Mouse (Mus musculus) layer of hippocampus, adult 6 months (tissue): Measurements from ENCODE around the gene Cad. TPM values are rescaled to one million over a fixed set of nuclear protein-coding genes. Genes with fewer than 3 reads are reported as not detected.

Experiments
- long read RNA-seq, 2 experiments: library from polyadenylated mRNA; unstranded; transcript quantifications; one replicate each; pipeline ENCODE4 v2.0.0; 2019 to 2020
- polyA plus RNA-seq: library from polyadenylated mRNA; unstranded; fragments of <200 nt; fragmentation: Nextera tagmentation; gene quantifications from 2 replicates; pipeline ENCODE4 v1.2.3, GENCODE M21; 2021

Cad gene
- 2.9 and 3.1 TPM in 2 replicates for polyA plus RNA-seq
- long read RNA-seq, experiment 1, partial matches to known transcripts = 2 of 3 reads
- long read RNA-seq, experiment 1, other reads (novel, unspliced or antisense) = 1 of 3 reads
- long read RNA-seq, experiment 2, full-length matches to known transcripts = 1 of 22 reads
- long read RNA-seq, experiment 2, partial matches to known transcripts = 14 of 22 reads
- long read RNA-seq, experiment 2, other reads (novel, unspliced or antisense) = 7 of 22 reads

GRCm38 (mm10) chr5:31054261-31055215 lies at the start of gene Cad:
Cad (plus strand) TSS chr5:31054780.

GRCm38 (mm10) chr5:31047848-31048762 lies 6.5 kb upstream of the Cad start, which contains the start of gene Atraid:
Atraid (plus strand) TSS chr5:31048312.

GRCm38 (mm10) chr5:31048763-31049641 lies 5.6 kb upstream of the Cad start, which contains the start of gene Slc5a6:
Slc5a6 (minus strand) TSS chr5:31048924.

GRCm38 (mm10) chr5:31105814-31106335 lies 51.3 kb downstream of the Cad start, which contains the start of gene Dnajc5g:
Dnajc5g (plus strand) TSS chr5:31106285.

GRCm38 (mm10) chr5:31108000-31108490 lies 53.5 kb downstream of the Cad start, which contains the start of gene Slc30a3:
Slc30a3 (minus strand) TSS chr5:31108237.

GRCm38 (mm10) chr5:31116354-31116753 lies 61.8 kb downstream of the Cad start, which contains the start of gene Trim54:
Trim54 (plus strand) TSS chr5:31116712.

Other genes with a start within 250 kb of the Cad start
- gene Mapre3, start 240.1 kb upstream of the Cad start, polyA plus RNA-seq = 128 and 173 TPM in 2 replicates
- gene Tmem214, start 186.8 kb upstream of the Cad start, polyA plus RNA-seq = 20.3 and 26.1 TPM in 2 replicates
- 2.9 and 4.6 TPM in 2 replicates for gene Agbl5, start 166.1 kb upstream of the Cad start, polyA plus RNA-seq
- 134 and 150 TPM in 2 replicates for gene Ost4, start 147.0 kb upstream of the Cad start, polyA plus RNA-seq
- gene Emilin1, start 141.4 kb upstream of the Cad start, polyA plus RNA-seq = 0.55 and 1.1 TPM in 2 replicates
- 38.1 and 40.6 TPM in 2 replicates for gene Khk, start 133.3 kb upstream of the Cad start, polyA plus RNA-seq
- 8.1 and 10.3 TPM in 2 replicates for gene Cgref1, start 109.2 kb upstream of the Cad start, polyA plus RNA-seq
- gene Preb, start 94.4 kb upstream of the Cad start, polyA plus RNA-seq = 50.1 and 55.9 TPM in 2 replicates
- 0.06 TPM in 2 replicates for gene Tcf23, start 86.1 kb upstream of the Cad start, polyA plus RNA-seq
- gene Atraid, start 6.5 kb upstream of the Cad start, polyA plus RNA-seq = 231 and 258 TPM in 2 replicates
- 9.8 and 12.6 TPM in 2 replicates for gene Slc5a6, start 5.9 kb upstream of the Cad start, polyA plus RNA-seq
- gene Dnajc5g, start 51.5 kb downstream of the Cad start, polyA plus RNA-seq = not detected in 2 replicates
- 88.3 and 99.3 TPM in 2 replicates for gene Slc30a3, start 53.5 kb downstream of the Cad start, polyA plus RNA-seq
- gene Trim54, start 61.9 kb downstream of the Cad start, polyA plus RNA-seq = 0.15 and 0.33 TPM in 2 replicates
- gene Ucn, start 84.0 kb downstream of the Cad start, polyA plus RNA-seq = not detected in 2 replicates
- gene Mpv17, start 99.5 kb downstream of the Cad start, polyA plus RNA-seq = 139 and 146 TPM in 2 replicates
- 0.70 and 2.9 TPM in 2 replicates for gene Gm29609, start 125.1 kb downstream of the Cad start, polyA plus RNA-seq
- gene Gtf3c2, start 125.4 kb downstream of the Cad start, polyA plus RNA-seq = 12.4 and 12.7 TPM in 2 replicates
- 112 and 117 TPM in 2 replicates for gene Snx17, start 138.4 kb downstream of the Cad start, polyA plus RNA-seq
- gene Eif2b4, start 138.7 kb downstream of the Cad start, polyA plus RNA-seq = 31.6 and 46.9 TPM in 2 replicates
- gene Zfp513, start 147.5 kb downstream of the Cad start, polyA plus RNA-seq = 1.6 and 1.9 TPM in 2 replicates
- gene Ppm1g, start 165.9 kb downstream of the Cad start, polyA plus RNA-seq = 79.7 and 95.6 TPM in 2 replicates
- gene Nrbp1, start 186.1 kb downstream of the Cad start, polyA plus RNA-seq = 75.4 and 80.3 TPM in 2 replicates
- gene Gm9970, start 186.5 kb downstream of the Cad start, polyA plus RNA-seq = not detected in 2 replicates
- gene Krtcap3, start 196.9 kb downstream of the Cad start, polyA plus RNA-seq = 0.77 and 2.4 TPM in 2 replicates
- gene Ift172, start 236.3 kb downstream of the Cad start, polyA plus RNA-seq = 13.4 and 15.4 TPM in 2 replicates
- 72.5 and 92.3 TPM in 2 replicates for gene Fndc4, start 241.3 kb downstream of the Cad start, polyA plus RNA-seq
- gene Gckr, start 242.7 kb downstream of the Cad start, polyA plus RNA-seq = not detected in 2 replicates